Mouse (Mus musculus): ENCODE data around the gene 4930563M21Rik. TPM values are rescaled to one million over a fixed set of nuclear protein-coding genes. Genes with fewer than 3 reads are reported as not detected.
"Not testable (repeated sequence)": the region's sequence is repeated elsewhere in the genome, so short reads cannot be mapped to it uniquely, and the experiment has no call there.

The 4930563M21Rik gene
- total RNA-seq, 1 experiment, result not detected

GRCm38 (mm10) chr9:56041372-56042180 lies 31.2 kb upstream of the 4930563M21Rik start, which contains the start of gene Rcn2:
Rcn2 (plus strand) TSS chr9:56041845.
- Histone ChIP-seq H3K4me1 (ENCODE audit: control insufficient read depth in 2 of 2, insufficient read depth in 2 of 2, low read length in 2 of 2, poor library complexity in 1 of 2) (0 out of 4 replicates have a peak, but pooled peaks cover 0 to 2% of the 10 kb centered on the region in 2 experiments), H3K4me3 (ENCODE audit: insufficient read depth in 1 of 2, low read depth in 1 of 2, low read length in 2 of 2, poor library complexity in 1 of 2, severe bottlenecking in 1 of 2) (peak within 1 kb of the TSS; percentile 85 to 86), H3K9ac (ENCODE audit: insufficient read depth, low read depth, low read length, poor library complexity, severe bottlenecking) (peak within 1 kb of the TSS; percentile 82), H3K9me3 (ENCODE audit: control insufficient read depth, insufficient read depth, low read depth, low read length) (no peaks in the 10 kb centered on the region), H3K27ac (ENCODE audit: insufficient read depth, low read depth, low read length, poor library complexity, severe bottlenecking) (no peak within 1 kb of the TSS), H3K36me3 (ENCODE audit: control insufficient read depth, insufficient read depth, low read length, poor library complexity, severe bottlenecking) (no peaks in the 10 kb centered on the region)
- DNase-seq (ENCODE audit: low read depth, low spot score), result peak; percentile 83
- in situ Hi-C loops (cut with MboI; ENCODE audit: low sequenced_read_pairs in 2 of 2, unreplicated experiment in 2 of 2), result no loop called here
- TF ChIP-seq HCFC1 (IDR thresholded peaks at IDR 0.05; ENCODE audit: borderline replicate concordance, insufficient read depth, low read length) (no peak), ZC3H11A (IDR thresholded peaks at IDR 0.05; ENCODE audit: borderline replicate concordance, low read depth, low read length) (no peak), MAFK (IDR thresholded peaks at IDR 0.05; ENCODE audit: insufficient read depth, low read depth, low read length) (no peak), ZNF384 (IDR thresholded peaks at IDR 0.05; ENCODE audit: low read depth, low read length) (no peak), CHD2 (IDR thresholded peaks at IDR 0.05; ENCODE audit: low read depth, low read length) (0 out of 2 replicates have a peak, but pooled peaks have one; percentile 14)

- in situ Hi-C loops (cut with MboI; ENCODE audit: low sequenced_read_pairs in 2 of 2, unreplicated experiment in 2 of 2), result no loop called here
- H3K4me1 ChIP-seq (ENCODE audit: control insufficient read depth in 2 of 2, insufficient read depth in 2 of 2, low read length in 2 of 2, poor library complexity in 1 of 2), result peaks cover 0 to 2% of the 10 kb centered on the region in 2 experiments; a peak in 1 of 4 replicates
- no peak for DNase-seq (ENCODE audit: low read depth, low spot score)
- H3K4me3 ChIP-seq (ENCODE audit: insufficient read depth in 1 of 2, low read depth in 1 of 2, low read length in 2 of 2, poor library complexity in 1 of 2, severe bottlenecking in 1 of 2), result no peak overlapping the region
- H3K9me3 ChIP-seq (ENCODE audit: control insufficient read depth, insufficient read depth, low read depth, low read length), result no peaks in the 10 kb centered on the region
- no peak overlapping the region for H3K9ac ChIP-seq (ENCODE audit: insufficient read depth, low read depth, low read length, poor library complexity, severe bottlenecking)
- H3K36me3 ChIP-seq (ENCODE audit: control insufficient read depth, insufficient read depth, low read length, poor library complexity, severe bottlenecking), result no peaks in the 10 kb centered on the region
- TF ChIP-seq ZC3H11A (IDR thresholded peaks at IDR 0.05; ENCODE audit: borderline replicate concordance, low read depth, low read length) (no peak), HCFC1 (IDR thresholded peaks at IDR 0.05; ENCODE audit: borderline replicate concordance, insufficient read depth, low read length) (no peak), ZNF384 (IDR thresholded peaks at IDR 0.05; ENCODE audit: low read depth, low read length) (no peak), CHD2 (IDR thresholded peaks at IDR 0.05; ENCODE audit: low read depth, low read length) (no peak), MAFK (IDR thresholded peaks at IDR 0.05; ENCODE audit: insufficient read depth, low read depth, low read length) (no peak)
- H3K27ac ChIP-seq (ENCODE audit: insufficient read depth, low read depth, low read length, poor library complexity, severe bottlenecking), result no peak overlapping the region
These were observed 21.9 kb upstream of the 4930563M21Rik start for GRCm38 (mm10) chr9:56032219-56032618.

- Histone ChIP-seq H3K36me3 (ENCODE audit: control insufficient read depth, insufficient read depth, low read length, poor library complexity, severe bottlenecking) (no peaks in the 10 kb centered on the region), H3K9ac (ENCODE audit: insufficient read depth, low read depth, low read length, poor library complexity, severe bottlenecking) (no peak overlapping the region), H3K9me3 (ENCODE audit: control insufficient read depth, insufficient read depth, low read depth, low read length) (no peaks in the 10 kb centered on the region), H3K4me3 (ENCODE audit: insufficient read depth in 1 of 2, low read depth in 1 of 2, low read length in 2 of 2, poor library complexity in 1 of 2, severe bottlenecking in 1 of 2) (no peak overlapping the region), H3K4me1 (ENCODE audit: control insufficient read depth in 2 of 2, insufficient read depth in 2 of 2, low read length in 2 of 2, poor library complexity in 1 of 2) (peaks cover 0 to 1% of the 10 kb centered on the region in 2 experiments; a peak in 1 of 4 replicates), H3K27ac (ENCODE audit: insufficient read depth, low read depth, low read length, poor library complexity, severe bottlenecking) (no peak overlapping the region)
- no peak for DNase-seq (ENCODE audit: low read depth, low spot score)
- TF ChIP-seq HCFC1 (IDR thresholded peaks at IDR 0.05; ENCODE audit: borderline replicate concordance, insufficient read depth, low read length) (no peak), MAFK (IDR thresholded peaks at IDR 0.05; ENCODE audit: insufficient read depth, low read depth, low read length) (no peak), CHD2 (IDR thresholded peaks at IDR 0.05; ENCODE audit: low read depth, low read length) (no peak), ZC3H11A (IDR thresholded peaks at IDR 0.05; ENCODE audit: borderline replicate concordance, low read depth, low read length) (no peak), ZNF384 (IDR thresholded peaks at IDR 0.05; ENCODE audit: low read depth, low read length) (no peak)
- in situ Hi-C loops (cut with MboI; ENCODE audit: low sequenced_read_pairs in 2 of 2, unreplicated experiment in 2 of 2), result no loop called here
These were observed 16.9 kb upstream of the 4930563M21Rik start for GRCm38 (mm10) chr9:56027292-56027691.

GRCm38 (mm10) chr9:56024772-56025171 lies 14.4 kb upstream of the 4930563M21Rik start:
- Histone ChIP-seq H3K9ac (ENCODE audit: insufficient read depth, low read depth, low read length, poor library complexity, severe bottlenecking) (no peak overlapping the region), H3K9me3 (ENCODE audit: control insufficient read depth, insufficient read depth, low read depth, low read length) (no peaks in the 10 kb centered on the region), H3K27ac (ENCODE audit: insufficient read depth, low read depth, low read length, poor library complexity, severe bottlenecking) (no peak overlapping the region), H3K4me3 (ENCODE audit: insufficient read depth in 1 of 2, low read depth in 1 of 2, low read length in 2 of 2, poor library complexity in 1 of 2, severe bottlenecking in 1 of 2) (no peak overlapping the region), H3K36me3 (ENCODE audit: control insufficient read depth, insufficient read depth, low read length, poor library complexity, severe bottlenecking) (no peaks in the 10 kb centered on the region), H3K4me1 (ENCODE audit: control insufficient read depth in 2 of 2, insufficient read depth in 2 of 2, low read length in 2 of 2, poor library complexity in 1 of 2) (no peaks in the 10 kb centered on the region; a peak in 1 of 4 replicates)
- in situ Hi-C loops (cut with MboI; ENCODE audit: low sequenced_read_pairs in 2 of 2, unreplicated experiment in 2 of 2), result no loop called here
- no peak for DNase-seq (ENCODE audit: low read depth, low spot score)
- TF ChIP-seq ZC3H11A (IDR thresholded peaks at IDR 0.05; ENCODE audit: borderline replicate concordance, low read depth, low read length) (peak; percentile 15; the same call in 1 of the 2 replicates), HCFC1 (IDR thresholded peaks at IDR 0.05; ENCODE audit: borderline replicate concordance, insufficient read depth, low read length) (no peak)

GRCm38 (mm10) chr9:56004679-56005078 lies 5.7 kb downstream of the 4930563M21Rik start:
- H3K9me3 ChIP-seq (ENCODE audit: control insufficient read depth, insufficient read depth, low read depth, low read length); DNase-seq (ENCODE audit: low read depth, low spot score); H3K36me3 ChIP-seq (ENCODE audit: control insufficient read depth, insufficient read depth, low read length, poor library complexity, severe bottlenecking); H3K4me1 ChIP-seq (ENCODE audit: control insufficient read depth in 2 of 2, insufficient read depth in 2 of 2, low read length in 2 of 2, poor library complexity in 1 of 2); H3K27ac ChIP-seq (ENCODE audit: insufficient read depth, low read depth, low read length, poor library complexity, severe bottlenecking); H3K4me3 ChIP-seq (ENCODE audit: insufficient read depth in 1 of 2, low read depth in 1 of 2, low read length in 2 of 2, poor library complexity in 1 of 2, severe bottlenecking in 1 of 2); in situ Hi-C loops (cut with MboI; ENCODE audit: low sequenced_read_pairs in 2 of 2, unreplicated experiment in 2 of 2); H3K9ac ChIP-seq (ENCODE audit: insufficient read depth, low read depth, low read length, poor library complexity, severe bottlenecking): not testable (repeated sequence)

Measured in ES-E14 (cell line).